Mouse (Mus musculus) CH12.LX (cell line): ENCODE measurements around the gene Lamc1. TPM values are rescaled to one million over a fixed set of nuclear protein-coding genes. Genes with fewer than 3 reads are reported as not detected.
A peak's percentile ranks its signal among the peaks of the same experiment; 100 is the strongest.

ENCODE experiments used
- DNase-seq: peaks from one replicate; pipeline ENCODE4 v3.0.0-alpha.2; 2013; ENCODE audit errors: extremely low read depth
- H3K27ac ChIP-seq: 2 replicates; pipeline ENCODE4 v1.5.1; 2012; ENCODE audit warnings: low read depth, mild to moderate bottlenecking, control low read depth, moderate library complexity; ENCODE audit not compliant: insufficient read depth
- H3K27me3 ChIP-seq: replicated peaks from 2 replicates; pipeline ENCODE3; 2012; ENCODE audit warnings: inconsistent platforms
- H3K36me3 ChIP-seq, 2 experiments: replicated peaks in 1 of 2; 2 replicates each; pipeline versions ENCODE3 to v1.6.1; 2012; ENCODE audit warnings: inconsistent platforms in 1 of 2, low read length in 1 of 2, mild to moderate bottlenecking in 1 of 2, mixed read lengths in 1 of 2, moderate library complexity in 1 of 2; ENCODE audit not compliant: control insufficient read depth in 1 of 2, insufficient read depth in 1 of 2
- H3K4me1 ChIP-seq, 2 experiments: 2 replicates each; pipeline ENCODE4 v1.6.1; 2012; ENCODE audit warnings: inconsistent platforms in 1 of 2, moderate library complexity in 1 of 2; ENCODE audit not compliant: insufficient read depth in 2 of 2, control insufficient read depth in 1 of 2
- H3K4me2 ChIP-seq: 2 replicates; pipeline ENCODE4 v1.6.1; 2012; ENCODE audit warnings: low read depth, mild to moderate bottlenecking, control low read depth; ENCODE audit not compliant: poor library complexity, insufficient read depth, severe bottlenecking
- H3K4me3 ChIP-seq, 3 experiments: fragments of 150-350 bp in 1 of 3; sonication (generic) in 1 of 3; replicated peaks in 1 of 3; 2 replicates each; pipeline versions ENCODE3 to v1.5.1; 2011 to 2012; ENCODE audit warnings: low read depth in 2 of 3, low read length in 2 of 3, mild to moderate bottlenecking in 2 of 3, moderate library complexity in 2 of 3, control low read depth in 1 of 3, improper control_type of control experiment in 1 of 3, inconsistent platforms in 1 of 3, mixed read lengths in 1 of 3; ENCODE audit not compliant: poor library complexity in 1 of 3
- H3K79me2 ChIP-seq: replicated peaks from 2 replicates; pipeline ENCODE4 v1.6.1; 2012; ENCODE audit warnings: mild to moderate bottlenecking, moderate library complexity; ENCODE audit not compliant: control insufficient read depth, poor library complexity, insufficient read depth, severe bottlenecking; ENCODE audit errors: extremely low read depth
- H3K9ac ChIP-seq: 2 replicates; pipeline ENCODE4 v1.6.1; 2012; ENCODE audit warnings: low read depth, mild to moderate bottlenecking, control low read depth, moderate library complexity; ENCODE audit not compliant: insufficient read depth
- H3K9me3 ChIP-seq: replicated peaks from 2 replicates; pipeline ENCODE3; 2012; ENCODE audit warnings: low read length, inconsistent platforms, mixed read lengths
- BHLHE40 ChIP-seq: IDR thresholded peaks from 2 replicates; pipeline ENCODE4 v1.6.1; 2011; ENCODE audit warnings: mild to moderate bottlenecking, low read depth, low read length, improper control_type of control experiment
- CHD1 ChIP-seq: IDR thresholded peaks from 2 replicates; pipeline ENCODE4 v1.6.1; 2012; ENCODE audit warnings: low read depth, low read length, improper control_type of control experiment, inconsistent platforms
- CHD2 ChIP-seq: IDR thresholded peaks from 2 replicates; pipeline ENCODE4 v1.6.1; 2011; ENCODE audit warnings: low read length, improper control_type of control experiment
- CTCF ChIP-seq, 2 experiments: IDR thresholded peaks in 1 of 2; conservative IDR thresholded peaks in 1 of 2; 2 replicates each; pipeline ENCODE4 v1.5.1; 2011 to 2012; ENCODE audit warnings: low read depth in 2 of 2, low read length in 2 of 2, improper control_type of control experiment in 1 of 2, inconsistent platforms in 1 of 2, mild to moderate bottlenecking in 1 of 2, moderate library complexity in 1 of 2
- E2F4 ChIP-seq: IDR thresholded peaks from 2 replicates; pipeline ENCODE4 v1.6.1; 2011; ENCODE audit warnings: low read depth, low read length, improper control_type of control experiment; ENCODE audit not compliant: insufficient replicate concordance
- ELF1 ChIP-seq: IDR thresholded peaks from 2 replicates; pipeline ENCODE4 v1.6.1; 2014; ENCODE audit warnings: low read depth, mild to moderate bottlenecking, inconsistent platforms, low read length, improper control_type of control experiment
- ETS1 ChIP-seq: conservative IDR thresholded peaks from 2 replicates; pipeline ENCODE4 v1.6.1; 2012; ENCODE audit warnings: low read depth, mild to moderate bottlenecking, inconsistent platforms, low read length, improper control_type of control experiment, moderate library complexity
- HCFC1 ChIP-seq: IDR thresholded peaks from 2 replicates; pipeline ENCODE4 v1.6.1; 2012; ENCODE audit warnings: low read depth, mild to moderate bottlenecking, inconsistent platforms, low read length, improper control_type of control experiment
- IRF4 ChIP-seq: IDR thresholded peaks from 2 replicates; pipeline ENCODE4 v1.6.1; 2014; ENCODE audit warnings: low read depth, mild to moderate bottlenecking, inconsistent platforms, low read length, improper control_type of control experiment
- JUN ChIP-seq: IDR thresholded peaks from 2 replicates; pipeline ENCODE4 v1.6.1; 2011; ENCODE audit warnings: low read depth, mild to moderate bottlenecking, low read length, improper control_type of control experiment, moderate library complexity; ENCODE audit not compliant: insufficient read depth
- JUND ChIP-seq: conservative IDR thresholded peaks from 2 replicates; pipeline ENCODE4 v1.6.1; 2011; ENCODE audit warnings: low read depth, low read length, improper control_type of control experiment
- KAT2A ChIP-seq: IDR thresholded peaks from 2 replicates; pipeline ENCODE4 v1.6.1; 2012; ENCODE audit warnings: low read length, improper control_type of control experiment, inconsistent platforms; ENCODE audit not compliant: insufficient replicate concordance
- MAFK ChIP-seq: IDR thresholded peaks from 2 replicates; pipeline ENCODE4 v1.6.1; 2011; ENCODE audit warnings: low read length, improper control_type of control experiment; ENCODE audit not compliant: insufficient replicate concordance
- MAZ ChIP-seq: IDR thresholded peaks from 2 replicates; pipeline ENCODE4 v1.6.1; 2012; ENCODE audit warnings: low read depth, mild to moderate bottlenecking, inconsistent platforms, low read length, improper control_type of control experiment, moderate library complexity
- MEF2A ChIP-seq: IDR thresholded peaks from 2 replicates; pipeline ENCODE4 v1.6.1; 2014; ENCODE audit warnings: low read depth, mild to moderate bottlenecking, inconsistent platforms, low read length, improper control_type of control experiment, borderline replicate concordance
- NELFE ChIP-seq: IDR thresholded peaks from 2 replicates; pipeline ENCODE4 v1.6.1; 2011; ENCODE audit warnings: low read depth, low read length, improper control_type of control experiment
- NRF1 ChIP-seq: IDR thresholded peaks from 2 replicates; pipeline ENCODE4 v1.6.1; 2014; ENCODE audit warnings: low read depth, mild to moderate bottlenecking, inconsistent platforms, low read length, improper control_type of control experiment, moderate library complexity
- PAX5 ChIP-seq: IDR thresholded peaks from 2 replicates; pipeline ENCODE4 v1.6.1; 2012; ENCODE audit warnings: low read length, inconsistent platforms, mixed read lengths
- POLR2A ChIP-seq: IDR thresholded peaks from 2 replicates; pipeline ENCODE4 v1.6.1; 2011; ENCODE audit warnings: low read depth, mild to moderate bottlenecking, improper control_type of control experiment, low read length
- RAD21 ChIP-seq: IDR thresholded peaks from 2 replicates; pipeline ENCODE4 v1.6.1; 2011; ENCODE audit warnings: low read depth, mild to moderate bottlenecking, low read length, improper control_type of control experiment, moderate library complexity
- RCOR1 ChIP-seq: conservative IDR thresholded peaks from 2 replicates; pipeline ENCODE4 v1.6.1; 2012; ENCODE audit warnings: low read depth, mild to moderate bottlenecking, inconsistent platforms, low read length, improper control_type of control experiment
- SMC3 ChIP-seq: IDR thresholded peaks from 2 replicates; pipeline ENCODE4 v1.6.1; 2011; ENCODE audit warnings: low read depth, low read length, improper control_type of control experiment
- TBP ChIP-seq: conservative IDR thresholded peaks from 2 replicates; pipeline ENCODE4 v1.6.1; 2011; ENCODE audit warnings: low read depth, low read length, improper control_type of control experiment
- USF1 ChIP-seq: IDR thresholded peaks from 2 replicates; pipeline ENCODE4 v1.6.1; 2014; ENCODE audit warnings: low read depth, mild to moderate bottlenecking, inconsistent platforms, low read length, improper control_type of control experiment
- USF2 ChIP-seq: conservative IDR thresholded peaks from 2 replicates; pipeline ENCODE4 v1.6.1; 2011; ENCODE audit warnings: low read depth, low read length, improper control_type of control experiment
- ZC3H11A ChIP-seq: IDR thresholded peaks from 2 replicates; pipeline ENCODE4 v1.6.1; 2012; ENCODE audit warnings: low read depth, mild to moderate bottlenecking, inconsistent platforms, low read length, improper control_type of control experiment
- ZMIZ1 ChIP-seq: IDR thresholded peaks from 2 replicates; pipeline ENCODE4 v1.6.1; 2012; ENCODE audit warnings: low read depth, mild to moderate bottlenecking, inconsistent platforms, low read length, improper control_type of control experiment
- ZNF384 ChIP-seq: IDR thresholded peaks from 2 replicates; pipeline ENCODE4 v1.6.1; 2012; ENCODE audit warnings: low read depth, low read length, improper control_type of control experiment, inconsistent platforms
- dilution Hi-C: fragments of 300-500 bp; cut with MboI; formaldehyde crosslinking; loops from 2 replicates; pipeline ENCODE4 v1.14.3; 2020; ENCODE audit warnings: low sequenced_read_pairs; ENCODE audit not compliant: extremely low pct_unique_long_range_greater_than_20kb, extremely low pct_ligation_motif_present
- in situ Hi-C: fragments of 300-500 bp; cut with MboI; formaldehyde crosslinking; loops from 3 replicates; pipeline ENCODE4 v1.14.3; 2019; ENCODE audit warnings: low sequenced_read_pairs, low pct_ligation_motif_present, low pct_unique_long_range_greater_than_20kb, mixed read lengths
- polyA plus RNA-seq: library from polyadenylated mRNA; unstranded; fragments of >175 nt; gene quantifications from 2 replicates; pipeline ENCODE4 v1.2.1, GENCODE M21; 2012; ENCODE audit warnings: low read depth; ENCODE audit not compliant: insufficient read length
- total RNA-seq, 2 experiments: library from RNA; depleted of rRNA; stranded (reverse); fragments of 300-350 nt in 1 of 2; fragments of >200 nt in 1 of 2; gene quantifications; 2 replicates each; pipeline ENCODE4 v1.2.3; 2012 to 2014

The Lamc1 gene
- total RNA-seq (2012; rRNA removed) (9.4 and 10.5 TPM in 2 replicates), total RNA-seq (2014; rRNA removed) (4.1 and 5.7 TPM in 2 replicates), polyA plus RNA-seq (13.1 and 16.7 TPM in 2 replicates)

DNA sequence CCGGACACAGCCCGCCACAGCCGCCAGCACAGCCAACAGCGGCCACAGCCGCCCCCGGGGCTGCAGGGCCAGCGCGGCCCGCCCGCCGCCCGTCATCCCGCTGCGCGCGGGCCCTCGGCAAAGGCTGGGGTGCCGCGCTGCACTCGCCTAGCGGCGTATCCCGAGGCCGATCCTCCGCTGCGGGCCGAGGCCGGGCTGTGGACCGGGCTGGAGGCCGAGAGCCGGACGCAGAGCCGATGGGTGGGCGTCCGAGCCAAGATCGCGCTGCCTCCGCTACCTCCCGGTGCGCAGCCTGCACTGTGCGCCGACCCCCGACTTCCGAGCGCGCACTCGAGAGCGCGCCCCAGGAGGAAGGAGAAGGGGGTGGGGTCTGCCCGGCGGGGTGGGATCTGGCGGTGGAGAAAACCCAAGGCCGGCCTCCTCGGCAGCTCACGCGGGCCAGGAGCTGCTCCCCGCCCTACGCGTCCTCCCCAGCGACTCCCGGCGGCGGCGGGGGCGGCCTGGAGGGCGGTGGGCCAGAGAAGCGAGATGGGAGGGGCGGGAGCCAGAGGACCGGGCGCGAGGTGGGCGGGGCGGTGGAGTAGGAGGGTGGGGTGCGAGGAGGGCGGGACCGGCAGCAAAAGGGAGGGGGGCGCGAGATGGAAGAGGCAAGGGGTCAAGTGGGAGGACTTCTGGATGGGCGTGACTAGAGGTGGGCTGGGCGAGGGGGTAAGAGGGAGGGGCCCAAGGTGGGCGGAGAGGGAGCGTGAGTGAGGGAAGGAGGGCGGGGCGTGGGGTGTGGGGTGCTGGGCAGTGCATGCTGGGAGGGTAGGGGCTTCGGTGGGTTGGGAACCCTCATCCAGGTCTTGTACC lies at the start of gene Lamc1:
Gene Lamc1 (minus strand): TSS at position 343 of the 852 bp plus-strand sequence.
- DNase-seq = peak; percentile 88
- dilution Hi-C loops = no loop called here
- Histone ChIP-seq H3K79me2 (peaks cover 16% of the 10 kb centered on the region), H3K4me2 (peak within 1 kb of the TSS; percentile 99), H3K9me3 (no peaks in the 10 kb centered on the region), H3K27me3 (no peaks in the 10 kb centered on the region), H3K36me3 (peaks cover 0 to 4% of the 10 kb centered on the region in 2 experiments), H3K9ac (peak within 1 kb of the TSS; percentile 56), H3K4me3 (peak within 1 kb of the TSS; percentile 89 to 92 (median 90)), H3K4me1 (peaks cover 6 to 21% of the 10 kb centered on the region in 2 experiments), H3K27ac (peak within 1 kb of the TSS; percentile 16)
- TF ChIP-seq NELFE (peak; percentile 63; the same call in 1 of the 2 replicates), CTCF (conservative IDR thresholded peaks at IDR 0.05 in 1 of 2, IDR thresholded peaks at IDR 0.05 in 1 of 2; ENCODE audit: low read depth in 2 of 2, low read length in 2 of 2) (no peak), ELF1 (0 out of 2 replicates have a peak, but pooled peaks have one; percentile 5), ETS1 (no peak), USF2 (no peak), MAZ (peak; percentile 95), POLR2A (peak; percentile 50), CHD2 (peak; percentile 51; the same call in 1 of the 2 replicates), IRF4 (no peak), MEF2A (no peak; the same call in 1 of the 2 replicates), MAFK (no peak), CHD1 (no peak), USF1 (no peak), TBP (no peak), JUN (no peak), HCFC1 (peak; percentile 39; the same call in 1 of the 2 replicates), E2F4 (no peak), RCOR1 (no peak), ZMIZ1 (0 out of 2 replicates have a peak, but pooled peaks have one; percentile 4), BHLHE40 (no peak), PAX5 (no peak), RAD21 (no peak), ZC3H11A (no peak), JUND (no peak), KAT2A (no peak), ZNF384 (no peak), SMC3 (no peak), NRF1 (peak; percentile 59)
- in situ Hi-C loops = no loop called here
